Mouse (Mus musculus) neutrophil, adult 65 days (primary cell): Measurements from ENCODE around the gene Nrde2. TPM values are rescaled to one million over a fixed set of nuclear protein-coding genes. Genes with fewer than 3 reads are reported as not detected.

ENCODE experiments used
- total RNA-seq: library from RNA; stranded (reverse); gene quantifications from 2 replicates; pipeline ENCODE4 v1.2.4, GENCODE M21; 2023

Gene Nrde2
- 13.5 and 19.6 TPM in 2 replicates for total RNA-seq

GRCm38 (mm10) chr12:100159261-100159975 is at the start of gene Nrde2:
Gene Nrde2, minus strand, starts transcription at chr12:100159653.

GRCm38 (mm10) chr12:100198967-100199660 is 39.7 kb upstream of the Nrde2 start, which contains the start of gene Calm1:
Gene Calm1, plus strand, starts transcription at chr12:100199435.

GRCm38 (mm10) chr12:100109986-100110696 is 49.3 kb downstream of the Nrde2 start, which contains the start of gene Psmc1:
Gene Psmc1, plus strand, starts transcription at chr12:100110154.

Other genes with a start within 250 kb of the Nrde2 start
- gene Kcnk13, start 195.2 kb downstream of the Nrde2 start, total RNA-seq = 0.41 and 0.60 TPM in 2 replicates
- gene Psmc1, start 49.5 kb downstream of the Nrde2 start, total RNA-seq = 53.9 and 57.0 TPM in 2 replicates
- 436 and 443 TPM in 2 replicates for gene Calm1, start 39.8 kb upstream of the Nrde2 start, total RNA-seq